8 mouse cellular contexts compared by ENCODE assay signal in genomic region chr7:73855489-73855888, GRCm38 (mm10).
DNase-seq lines count a peak whose midpoint lies in the region; ATAC-seq and TF ChIP-seq lines count a peak whose summit lies in the region.

No protein-coding gene starts in this region.

- TF ChIP-seq POLR2A in kidney, adult 2 months (IDR thresholded peaks at IDR 0.05; ENCODE audit: low read depth, low read length) = no peak

- H3K4me3 ChIP-seq in liver, postnatal 0 days (ENCODE audit: low read depth, low read length) = no peak overlapping the region
- no peak overlapping the region for H3K4me3 ChIP-seq in kidney, adult 2 months (ENCODE audit: insufficient read depth, low read depth, low read length)
- no peak overlapping the region for H3K4me3 ChIP-seq in lung, postnatal 0 days (ENCODE audit: low read depth, low read length)

- ATAC-seq in liver, postnatal 0 days = no peak
- no peak for ATAC-seq in lung, postnatal 0 days

- peak; percentile 33 to 44 for DNase-seq in adrenal gland, adult 18-20 months (ENCODE audit: low spot score in 2 of 2)
- DNase-seq in adrenal gland, adult 8-10 months = no peak
- peak; percentile 21 for DNase-seq in liver, postnatal 0 days
- no peak for DNase-seq in liver
- DNase-seq in cerebellum, postnatal 10 days = peak; percentile 78 to 82
- peak; percentile 15 for DNase-seq in kidney, adult 2 months
- peak; percentile 46 for DNase-seq in lung, postnatal 0 days (ENCODE audit: low spot score)
- DNase-seq in thymus, postnatal 4 days = peak; percentile 46

- H3K27ac ChIP-seq in liver, postnatal 0 days (ENCODE audit: low read depth) = no peak overlapping the region
- no peak overlapping the region for H3K27ac ChIP-seq in kidney, adult 2 months (ENCODE audit: insufficient read depth, low read depth, low read length)
- no peak overlapping the region for H3K27ac ChIP-seq in lung, postnatal 0 days (ENCODE audit: low read length)

- WGBS in liver, postnatal 0 days (ENCODE audit: insufficient replicate concordance) = 44% methylated on average over 4 of the region's 4 CpGs
- 44% methylated on average over 4 of the region's 4 CpGs for WGBS in kidney, adult 2 months
- WGBS in lung, postnatal 0 days = 44% methylated on average over 4 of the region's 4 CpGs

- peak; percentile 69 for TF ChIP-seq CTCF in liver, postnatal 0 days (IDR thresholded peaks at IDR 0.05; ENCODE audit: low read depth)
- TF ChIP-seq CTCF in kidney, adult 2 months (conservative IDR thresholded peaks at IDR 0.05; ENCODE audit: insufficient read depth, insufficient read length, low read depth, low read length) = peak; percentile 59
- peak; percentile 86 for TF ChIP-seq CTCF in lung, postnatal 0 days (IDR thresholded peaks at IDR 0.05)

- no peak overlapping the region for H3K4me2 ChIP-seq in liver, postnatal 0 days (ENCODE audit: low read depth, low read length)
- H3K4me2 ChIP-seq in lung, postnatal 0 days (replicated peaks; ENCODE audit: low read depth, low read length) = no peak overlapping the region

- no peaks in the 10 kb centered on the region for H3K36me3 ChIP-seq in liver, postnatal 0 days (replicated peaks; ENCODE audit: insufficient read depth, low read length)
- H3K36me3 ChIP-seq in kidney, adult 2 months (ENCODE audit: control insufficient read depth, insufficient read depth, low read length) = no peaks in the 10 kb centered on the region
- H3K36me3 ChIP-seq in lung, postnatal 0 days (ENCODE audit: insufficient read depth, low read length) = no peaks in the 10 kb centered on the region

- no peaks in the 10 kb centered on the region for H3K4me1 ChIP-seq in liver, postnatal 0 days (ENCODE audit: insufficient read depth)
- H3K4me1 ChIP-seq in kidney, adult 2 months (ENCODE audit: control insufficient read depth, insufficient read depth, low read length) = no peaks in the 10 kb centered on the region
- H3K4me1 ChIP-seq in lung, postnatal 0 days (ENCODE audit: insufficient read depth, low read depth, low read length) = no peaks in the 10 kb centered on the region

- H3K9ac ChIP-seq in liver, postnatal 0 days (replicated peaks) = no peak overlapping the region
- no peak overlapping the region for H3K9ac ChIP-seq in lung, postnatal 0 days (replicated peaks; ENCODE audit: low read depth)

- no peaks in the 10 kb centered on the region for H3K9me3 ChIP-seq in liver, postnatal 0 days (ENCODE audit: low read length)
- no peaks in the 10 kb centered on the region for H3K9me3 ChIP-seq in lung, postnatal 0 days (ENCODE audit: low read length)

- no peak for TF ChIP-seq EP300 in liver, postnatal 0 days (IDR thresholded peaks at IDR 0.05; ENCODE audit: low read depth)
- TF ChIP-seq EP300 in lung, postnatal 0 days (IDR thresholded peaks at IDR 0.05) = no peak

- no peaks in the 10 kb centered on the region for H3K27me3 ChIP-seq in liver, postnatal 0 days (ENCODE audit: insufficient read depth, low read length)
- H3K27me3 ChIP-seq in kidney, adult 2 months (replicated peaks; ENCODE audit: control insufficient read depth, insufficient read depth, low read length) = no peaks in the 10 kb centered on the region
- H3K27me3 ChIP-seq in lung, postnatal 0 days (replicated peaks; ENCODE audit: insufficient read depth, low read length) = no peaks in the 10 kb centered on the region

Comparison
In these comparisons a context has a peak if more than half of its experiments do, and no peak if none do; other contexts are left out.
1. DNase-seq: peak in adrenal gland, adult 18-20 months (2 of 2), liver, postnatal 0 days (single experiment), cerebellum, postnatal 10 days (2 of 2), kidney, adult 2 months (single experiment), lung, postnatal 0 days (single experiment) and thymus, postnatal 4 days (single experiment); none in adrenal gland, adult 8-10 months (single experiment) and liver (single experiment).
2. Peak in every context shown above with its lines, with median percentiles within 50 percentile points of each other: CTCF ChIP-seq.